Mouse (Mus musculus) limb, embryonic 15.5 days (tissue): ENCODE results near the gene Zfp579. TPM values are rescaled to one million over a fixed set of nuclear protein-coding genes. Genes with fewer than 3 reads are reported as not detected.

ENCODE experiments used
- ATAC-seq: fragments of 200-750 bp; cut with Nextera tagmentation; 2 replicates; pipeline ENCODE4 v1.8.0; 2017; ENCODE audit warnings: low read depth, moderate TSS enrichment; ENCODE audit not compliant: insufficient number of reproducible peaks, low FRiP score, low TSS enrichment
- H3K27ac ChIP-seq: fragments of 300-500 bp; sonication (generic); 2 replicates; pipeline ENCODE4 v1.5.1; 2015; ENCODE audit warnings: moderate library complexity, mild to moderate bottlenecking, inconsistent platforms
- H3K27me3 ChIP-seq: fragments of 300-500 bp; sonication (generic); 2 replicates; pipeline ENCODE4 v1.6.1; 2015; ENCODE audit warnings: inconsistent platforms
- H3K36me3 ChIP-seq: fragments of 300-500 bp; sonication (generic); 2 replicates; pipeline ENCODE4 v1.6.1; 2015; ENCODE audit warnings: inconsistent platforms
- H3K4me1 ChIP-seq: fragments of 300-500 bp; sonication (generic); 2 replicates; pipeline ENCODE4 v1.6.1; 2015; ENCODE audit warnings: inconsistent platforms
- H3K4me2 ChIP-seq: fragments of 300-500 bp; sonication (generic); 2 replicates; pipeline ENCODE4 v1.6.1; 2015; ENCODE audit warnings: mild to moderate bottlenecking, inconsistent platforms
- H3K4me3 ChIP-seq: fragments of 300-500 bp; sonication (generic); 2 replicates; pipeline ENCODE4 v1.5.1; 2015; ENCODE audit warnings: mild to moderate bottlenecking, inconsistent platforms
- H3K9ac ChIP-seq: fragments of 300-500 bp; sonication (generic); 2 replicates; pipeline ENCODE4 v1.6.1; 2015; ENCODE audit warnings: inconsistent platforms
- H3K9me3 ChIP-seq: fragments of 300-500 bp; sonication (generic); 2 replicates; pipeline ENCODE4 v1.6.1; 2016; ENCODE audit warnings: inconsistent platforms
- WGBS: fragments of 180-500 bp; shearing (Covaris S2); methylation state at CpG from one replicate; pipeline ENCODE4 v1.1.7; 2015; 5-methylcytosine and 5-hydroxymethylcytosine counted together
- polyA plus RNA-seq: library from polyadenylated mRNA; unstranded; fragments of >200 nt; fragmentation: Nextera tagmentation; extraction: Ambion mirVana; gene quantifications from 2 replicates; pipeline ENCODE4 v1.2.1, GENCODE M21; 2015

Gene Zfp579
- polyA plus RNA-seq, 1 experiment from 2014 or later, result 25.4 TPM

DNA sequence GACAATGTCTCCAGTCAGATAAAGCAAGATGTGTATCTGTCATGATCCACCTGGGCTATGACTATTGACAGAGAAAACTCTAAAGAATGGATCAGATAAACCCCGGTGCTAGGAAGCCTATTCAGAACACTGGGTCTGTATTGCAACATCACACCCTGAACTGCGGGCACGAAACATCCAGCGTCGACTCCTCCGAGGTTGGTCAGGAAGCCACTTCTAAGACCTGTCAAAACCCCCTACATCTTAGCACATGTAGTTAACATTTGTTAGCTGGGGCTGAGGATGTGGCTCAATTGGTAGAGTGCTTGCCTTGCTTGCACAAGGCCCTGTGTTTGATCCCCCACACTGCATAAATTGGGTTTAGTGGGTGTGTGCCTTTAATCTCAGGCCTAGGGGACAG lies 47.6 kb downstream of the Zfp579 start:
- Histone ChIP-seq H3K27me3 (no peaks in the 10 kb centered on the region), H3K9me3 (no peaks in the 10 kb centered on the region), H3K4me1 (peaks cover 8% of the 10 kb centered on the region; the same call in 1 of the 2 replicates), H3K27ac (no peak overlapping the region), H3K4me2 (no peak overlapping the region), H3K4me3 (no peak overlapping the region), H3K9ac (no peak overlapping the region), H3K36me3 (no peaks in the 10 kb centered on the region)
- no peak for ATAC-seq
- WGBS, result 64% methylated on average over 6 of the region's 6 CpGs

- WGBS, result 20% methylated on average over 2 of the region's 2 CpGs
These were observed 48.1 kb downstream of the Zfp579 start for GRCm38 (mm10) chr7:4947855-4948254.

GRCm38 (mm10) chr7:4943223-4943815 lies 52.6 kb downstream of the Zfp579 start:
- peak overlapping the region; percentile 33 for H3K4me3 ChIP-seq
- WGBS, result 20% methylated on average over 15 of the region's 15 CpGs

More at GRCm38 (mm10) chr7:4947855-4948254, 48.1 kb downstream of the Zfp579 start:
- H3K27ac ChIP-seq, result no peak overlapping the region
- peaks cover 8% of the 10 kb centered on the region; the same call in 1 of the 2 replicates for H3K4me1 ChIP-seq
- no peak overlapping the region for H3K4me3 ChIP-seq
- no peak overlapping the region for H3K9ac ChIP-seq
- H3K4me2 ChIP-seq, result no peak overlapping the region
- no peaks in the 10 kb centered on the region for H3K27me3 ChIP-seq
- ATAC-seq, result no peak
- H3K36me3 ChIP-seq, result no peaks in the 10 kb centered on the region
- no peaks in the 10 kb centered on the region for H3K9me3 ChIP-seq

DNA sequence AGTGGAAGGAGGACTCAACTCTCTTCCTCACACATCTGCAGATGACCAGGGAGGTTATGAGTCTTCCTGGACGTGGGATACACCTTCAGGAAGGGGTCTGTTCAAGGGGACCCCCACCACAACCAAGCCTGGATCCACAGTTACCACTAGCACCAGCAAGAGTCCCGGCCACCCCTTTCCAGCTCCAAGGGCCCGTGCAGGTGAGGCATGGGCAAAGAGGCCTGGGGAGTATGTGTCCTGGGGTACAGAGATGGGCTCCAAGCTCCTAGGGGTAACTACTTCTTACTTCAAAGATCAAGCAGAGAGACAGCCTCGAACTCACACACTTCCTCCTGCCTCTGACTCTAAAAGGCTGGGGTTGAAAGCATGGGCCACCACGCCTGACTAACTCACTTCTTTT lies 53.3 kb downstream of the Zfp579 start:
- Histone ChIP-seq H3K9ac (no peak overlapping the region), H3K4me1 (peaks cover 5% of the 10 kb centered on the region; the same call in 1 of the 2 replicates), H3K4me2 (no peak overlapping the region), H3K9me3 (no peaks in the 10 kb centered on the region), H3K36me3 (no peaks in the 10 kb centered on the region), H3K27ac (no peak overlapping the region), H3K4me3 (no peak overlapping the region), H3K27me3 (no peaks in the 10 kb centered on the region)
- ATAC-seq, result no peak
- WGBS, result 48% methylated on average over 5 of the region's 5 CpGs

More at GRCm38 (mm10) chr7:4943223-4943815, 52.6 kb downstream of the Zfp579 start:
- H3K4me2 ChIP-seq, result peak overlapping the region; percentile 48
- H3K4me1 ChIP-seq, result peaks cover 8% of the 10 kb centered on the region; the same call in 1 of the 2 replicates
- no peak overlapping the region for H3K9ac ChIP-seq
- ATAC-seq, result peak; percentile 70; the same call in 1 of the 2 replicates
- no peak overlapping the region for H3K27ac ChIP-seq
- H3K36me3 ChIP-seq, result no peaks in the 10 kb centered on the region
- no peaks in the 10 kb centered on the region for H3K9me3 ChIP-seq
- H3K27me3 ChIP-seq, result no peaks in the 10 kb centered on the region

GRCm38 (mm10) chr7:4940068-4940479 lies 55.9 kb downstream of the Zfp579 start:
- Histone ChIP-seq H3K27ac (no peak overlapping the region), H3K27me3 (no peaks in the 10 kb centered on the region), H3K4me3 (no peak overlapping the region), H3K4me2 (no peak overlapping the region), H3K4me1 (peaks cover 5% of the 10 kb centered on the region; the same call in 1 of the 2 replicates), H3K9ac (no peak overlapping the region), H3K9me3 (no peaks in the 10 kb centered on the region), H3K36me3 (no peaks in the 10 kb centered on the region)
- WGBS, result 14% methylated on average over 9 of the region's 9 CpGs
- ATAC-seq, result no peak

DNA sequence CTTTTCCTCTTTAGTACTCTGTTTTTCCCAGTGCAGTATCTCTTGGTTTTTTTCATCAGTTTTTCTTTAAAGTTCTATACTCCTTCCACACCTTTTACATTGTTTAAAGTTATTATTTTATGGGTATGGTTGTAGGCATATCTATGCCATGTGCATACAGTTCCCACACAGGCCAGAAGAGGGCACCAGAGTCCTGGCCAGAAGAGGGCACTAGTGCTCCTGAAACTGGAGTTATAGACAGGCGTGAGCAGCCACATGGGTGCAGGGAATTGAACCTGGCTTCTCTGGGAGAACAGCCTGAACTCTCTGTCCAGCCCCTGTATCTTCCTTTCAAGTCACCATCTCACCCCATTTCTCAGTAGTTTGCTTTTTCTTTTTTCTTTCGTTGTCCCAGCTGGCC lies 57.5 kb downstream of the Zfp579 start:
- Histone ChIP-seq H3K4me3 (no peak overlapping the region), H3K4me1 (peaks cover 2% of the 10 kb centered on the region; the same call in 1 of the 2 replicates), H3K9ac (no peak overlapping the region), H3K27me3 (no peaks in the 10 kb centered on the region), H3K36me3 (no peaks in the 10 kb centered on the region), H3K4me2 (no peak overlapping the region), H3K27ac (no peak overlapping the region), H3K9me3 (no peaks in the 10 kb centered on the region)
- WGBS, result 26% methylated on average over 2 of the region's 2 CpGs
- ATAC-seq, result no peak

DNA sequence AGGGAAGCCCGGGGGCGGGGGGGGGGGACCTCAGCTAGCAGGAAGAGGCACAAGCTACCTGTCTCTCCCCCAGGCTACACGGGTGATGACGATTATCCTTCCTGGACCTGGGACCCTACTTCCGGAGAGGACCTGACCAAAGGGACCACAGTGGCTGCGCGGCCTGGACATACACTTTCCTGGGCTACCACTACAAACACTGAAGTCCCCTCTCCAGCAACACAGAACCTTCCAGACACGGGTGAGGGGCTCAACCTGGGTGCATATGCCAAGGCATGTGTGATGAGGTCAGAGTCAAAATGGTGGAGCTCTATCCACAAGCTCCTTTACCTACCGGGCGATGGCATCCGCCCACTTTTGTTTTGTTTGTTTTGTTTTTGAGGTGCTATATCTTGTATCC lies 58.6 kb downstream of the Zfp579 start:
- H3K9ac ChIP-seq, result no peak overlapping the region
- H3K36me3 ChIP-seq, result no peaks in the 10 kb centered on the region
- H3K27me3 ChIP-seq, result no peaks in the 10 kb centered on the region
- H3K4me3 ChIP-seq, result no peak overlapping the region
- WGBS, result 65% methylated on average over 11 of the region's 11 CpGs
- no peak overlapping the region for H3K27ac ChIP-seq
- no peak overlapping the region for H3K4me2 ChIP-seq
- H3K4me1 ChIP-seq, result no peaks in the 10 kb centered on the region
- no peaks in the 10 kb centered on the region for H3K9me3 ChIP-seq
- ATAC-seq, result no peak

- Histone ChIP-seq H3K4me3 (no peak overlapping the region), H3K27ac (no peak overlapping the region), H3K4me2 (no peak overlapping the region), H3K36me3 (no peaks in the 10 kb centered on the region), H3K4me1 (no peaks in the 10 kb centered on the region), H3K27me3 (no peaks in the 10 kb centered on the region), H3K9ac (no peak overlapping the region), H3K9me3 (no peaks in the 10 kb centered on the region)
- WGBS, result 71% methylated on average over 10 of the region's 10 CpGs
- ATAC-seq, result no peak
These were observed 59.1 kb downstream of the Zfp579 start for GRCm38 (mm10) chr7:4936832-4937231.

- H3K36me3 ChIP-seq, result no peaks in the 10 kb centered on the region
- H3K27ac ChIP-seq, result no peak overlapping the region
- no peak overlapping the region for H3K4me2 ChIP-seq
- H3K27me3 ChIP-seq, result no peaks in the 10 kb centered on the region
- no peak overlapping the region for H3K9ac ChIP-seq
- ATAC-seq, result no peak
- 78% methylated on average over 4 of the region's 4 CpGs for WGBS
- no peaks in the 10 kb centered on the region for H3K9me3 ChIP-seq
- H3K4me1 ChIP-seq, result no peaks in the 10 kb centered on the region
- no peak overlapping the region for H3K4me3 ChIP-seq
These were observed 61.6 kb downstream of the Zfp579 start for GRCm38 (mm10) chr7:4934160-4934914.

Other genes starting within 250 kb of the Zfp579 start
- gene Cox6b2, start 243.1 kb downstream of the Zfp579 start, polyA plus RNA-seq, result 44.4 and 51.0 TPM in 2 replicates
- gene Fam71e2, start 224.9 kb downstream of the Zfp579 start, polyA plus RNA-seq, result not detected in 2 replicates
- 0.49 and 0.63 TPM in 2 replicates for gene Il11, start 213.3 kb downstream of the Zfp579 start, polyA plus RNA-seq
- 0.38 and 0.68 TPM in 2 replicates for gene Tmem190, start 213.2 kb downstream of the Zfp579 start, polyA plus RNA-seq
- gene Tmem238, start 206.5 kb downstream of the Zfp579 start, polyA plus RNA-seq, result 14.1 and 15.7 TPM in 2 replicates
- gene Rpl28, start 203.3 kb downstream of the Zfp579 start, polyA plus RNA-seq, result 298 and 362 TPM in 2 replicates
- 270 and 282 TPM in 2 replicates for gene Ube2s, start 183.6 kb downstream of the Zfp579 start, polyA plus RNA-seq
- gene Shisa7, start 151.5 kb downstream of the Zfp579 start, polyA plus RNA-seq, result 0.32 and 0.46 TPM in 2 replicates
- 12.7 and 12.9 TPM in 2 replicates for gene Isoc2b, start 125.9 kb downstream of the Zfp579 start, polyA plus RNA-seq
- gene Isoc2a, start 119.0 kb downstream of the Zfp579 start, polyA plus RNA-seq, result 0.86 and 1.0 TPM in 2 replicates
- gene Gm36210, start 89.6 kb downstream of the Zfp579 start, polyA plus RNA-seq, result 0.17 TPM in 1 of 2 replicates, not detected in the other
- 3.4 TPM in 2 replicates for gene Zfp628, start 80.9 kb downstream of the Zfp579 start, polyA plus RNA-seq
- 2.5 and 3.7 TPM in 2 replicates for gene Nat14, start 74.1 kb downstream of the Zfp579 start, polyA plus RNA-seq
- gene Ssc5d, start 70.4 kb downstream of the Zfp579 start, polyA plus RNA-seq, result 15.6 and 21.9 TPM in 2 replicates
- 0.73 and 0.74 TPM in 2 replicates for gene Sbk2, start 31.8 kb downstream of the Zfp579 start, polyA plus RNA-seq
- not detected in 2 replicates for gene Sbk3, start 25.0 kb downstream of the Zfp579 start, polyA plus RNA-seq
- gene Zfp524, start 18.3 kb upstream of the Zfp579 start, polyA plus RNA-seq, result 14.5 and 15.0 TPM in 2 replicates
- gene Fiz1, start 18.5 kb upstream of the Zfp579 start, polyA plus RNA-seq, result 37.7 and 38.6 TPM in 2 replicates
- 1.7 TPM in 1 of 2 replicates, not detected in the other for gene Gm44973, start 19.3 kb upstream of the Zfp579 start, polyA plus RNA-seq
- gene Zfp865, start 24.2 kb upstream of the Zfp579 start, polyA plus RNA-seq, result 4.9 and 6.3 TPM in 2 replicates
- gene Ccdc106, start 24.4 kb upstream of the Zfp579 start, polyA plus RNA-seq, result 31.0 and 37.3 TPM in 2 replicates
- gene 4632433K11Rik, start 38.0 kb upstream of the Zfp579 start, polyA plus RNA-seq, result not detected in 2 replicates
- 5.9 and 7.1 TPM in 2 replicates for gene Zfp784, start 42.3 kb upstream of the Zfp579 start, polyA plus RNA-seq
- gene Zfp580, start 55.4 kb upstream of the Zfp579 start, polyA plus RNA-seq, result 32.0 and 33.8 TPM in 2 replicates
- 103 and 117 TPM in 2 replicates for gene U2af2, start 66.0 kb upstream of the Zfp579 start, polyA plus RNA-seq
- gene Epn1, start 84.1 kb upstream of the Zfp579 start, polyA plus RNA-seq, result 59.8 and 63.0 TPM in 2 replicates
- not detected in 2 replicates for gene Rfpl4, start 120.8 kb upstream of the Zfp579 start, polyA plus RNA-seq
- 0.59 and 0.63 TPM in 2 replicates for gene Rasl2-9, start 129.8 kb upstream of the Zfp579 start, polyA plus RNA-seq
- gene Vmn1r55, start 153.5 kb upstream of the Zfp579 start, polyA plus RNA-seq, result not detected in 2 replicates
- not detected in 2 replicates for gene Vmn1r56, start 200.6 kb upstream of the Zfp579 start, polyA plus RNA-seq
- not detected in 2 replicates for gene Vmn1r57, start 222.3 kb upstream of the Zfp579 start, polyA plus RNA-seq